Mouse (Mus musculus) liver, embryonic 14.5 days (tissue): ENCODE results near the gene Zdhhc9.

Experiments used
- CTCF ChIP-seq: IDR thresholded peaks from 2 replicates; pipeline ENCODE4 v1.5.1; 2016; ENCODE audit warnings: antibody characterized with exemption, low read depth, control low read depth
- EP300 ChIP-seq: IDR thresholded peaks from 2 replicates; pipeline ENCODE4 v1.6.1; 2016; ENCODE audit warnings: antibody characterized with exemption, low read depth

- no peak for TF ChIP-seq EP300
- TF ChIP-seq CTCF, result no peak
These were observed 4.2 kb downstream of the Zdhhc9 start for GRCm38 (mm10) chrX:48204469-48204868.
